Mouse (Mus musculus) hematopoietic stem cell, adult 5-6 weeks (primary cell): ENCODE data around the gene Cep250. TPM values are rescaled to one million over a fixed set of nuclear protein-coding genes. Genes with fewer than 3 reads are reported as not detected.

Experiments used
- ATAC-seq, 2 experiments: fragments of 125-278 bp in 1 of 2; replicated peaks in 1 of 2; 2 replicates each; pipeline ENCODE4 v1.8.0; 2016 to 2017; ENCODE audit warnings: inconsistent platforms in 2 of 2, mild to moderate bottlenecking in 2 of 2, moderate number of reproducible peaks in 2 of 2, low read depth in 1 of 2, moderate TSS enrichment in 1 of 2; ENCODE audit not compliant: low FRiP score in 2 of 2, poor library complexity in 2 of 2, severe bottlenecking in 2 of 2, insufficient read depth in 1 of 2, low TSS enrichment in 1 of 2
- total RNA-seq: library from RNA; stranded (forward); fragments of 172-1452, 232-1000 nt; gene quantifications from 2 replicates; pipeline ENCODE4 v1.2.3, GENCODE M21; 2017

Gene Cep250
- total RNA-seq, 1 experiment from 2014 or later: 30.9 TPM

DNA sequence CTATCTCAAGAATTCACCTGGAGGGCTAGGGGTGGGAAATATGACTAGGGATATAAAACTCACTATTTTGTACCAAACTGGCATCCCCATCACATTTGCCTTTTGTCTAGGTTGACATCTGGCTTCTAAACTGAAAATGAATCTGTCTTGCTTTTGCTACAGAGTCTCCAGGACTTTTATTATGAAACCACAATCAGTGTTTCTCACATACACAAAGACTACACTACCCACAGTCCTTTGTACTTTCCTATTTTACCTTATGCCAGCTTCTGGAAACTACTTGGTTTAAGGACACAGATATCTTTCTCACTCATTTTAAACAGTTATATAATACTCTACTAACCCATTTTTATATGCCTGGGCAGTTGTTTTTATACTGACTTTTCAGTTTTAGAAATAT is 69.2 kb downstream of the Cep250 start:
- ATAC-seq: no peak

GRCm38 (mm10) chr2:156039390-156039789 is 83.1 kb downstream of the Cep250 start:
- no peak for ATAC-seq

GRCm38 (mm10) chr2:156042903-156043302 is 86.6 kb downstream of the Cep250 start:
- no peak for ATAC-seq

DNA sequence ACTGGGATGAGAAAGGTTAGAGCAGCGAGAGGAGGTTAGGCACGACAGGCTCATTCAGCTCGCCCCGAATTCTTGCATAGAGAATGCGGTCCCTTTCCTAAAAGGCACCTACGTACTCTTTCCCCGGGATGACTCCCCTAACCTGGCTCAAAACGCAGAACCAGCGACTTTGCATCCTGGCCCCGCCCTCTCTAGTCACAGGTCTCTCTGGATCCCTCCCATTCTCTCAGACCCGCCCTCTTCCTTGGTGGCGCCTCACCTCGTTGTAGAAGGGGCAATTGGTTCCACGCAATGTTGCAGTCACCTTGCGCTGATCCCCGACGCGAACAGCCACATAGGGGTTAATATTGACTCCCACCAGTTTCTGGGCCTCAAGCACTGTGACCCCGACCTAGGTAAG is 91.7 kb downstream of the Cep250 start:
- ATAC-seq: no peak; a peak in 1 of 4 replicates

Other genes starting within 250 kb of the Cep250 start
- 44.5 and 48.5 TPM in 2 replicates for gene Edem2, start 227.0 kb upstream of the Cep250 start, total RNA-seq
- not detected in 2 replicates for gene Gm17581, start 220.6 kb upstream of the Cep250 start, total RNA-seq
- gene Procr, start 205.3 kb upstream of the Cep250 start, total RNA-seq: 71.9 and 78.0 TPM in 2 replicates
- gene Mmp24, start 181.1 kb upstream of the Cep250 start, total RNA-seq: 0.10 TPM in 1 of 2 replicates, not detected in the other
- 21.0 and 27.2 TPM in 2 replicates for gene BC029722, start 137.0 kb upstream of the Cep250 start, total RNA-seq
- gene Eif6, start 129.5 kb upstream of the Cep250 start, total RNA-seq: 32.9 and 107 TPM in 2 replicates
- gene Fam83c, start 121.6 kb upstream of the Cep250 start, total RNA-seq: not detected in 2 replicates
- gene Uqcc1, start 26.1 kb upstream of the Cep250 start, total RNA-seq: 28.0 and 59.3 TPM in 2 replicates
- gene Gm15557, start 15.7 kb upstream of the Cep250 start, total RNA-seq: not detected in 2 replicates
- gene Gdf5, start 11.1 kb upstream of the Cep250 start, total RNA-seq: not detected in 2 replicates
- 0.69 and 1.4 TPM in 2 replicates for gene 6430550D23Rik, start 51.5 kb downstream of the Cep250 start, total RNA-seq
- 84.0 and 97.9 TPM in 2 replicates for gene Ergic3, start 51.6 kb downstream of the Cep250 start, total RNA-seq
- not detected in 2 replicates for gene Fer1l4, start 96.5 kb downstream of the Cep250 start, total RNA-seq
- 2.2 and 3.9 TPM in 2 replicates for gene Spag4, start 108.7 kb downstream of the Cep250 start, total RNA-seq
- gene Cpne1, start 155.5 kb downstream of the Cep250 start, total RNA-seq: 19.0 and 19.3 TPM in 2 replicates
- 30.1 and 79.7 TPM in 2 replicates for gene Rbm12, start 155.5 kb downstream of the Cep250 start, total RNA-seq
- 44.1 and 94.3 TPM in 2 replicates for gene Gm28036, start 170.6 kb downstream of the Cep250 start, total RNA-seq
- 10.6 and 18.3 TPM in 2 replicates for gene Romo1, start 187.6 kb downstream of the Cep250 start, total RNA-seq
- gene Nfs1, start 187.7 kb downstream of the Cep250 start, total RNA-seq: 32.7 and 37.4 TPM in 2 replicates
- 988 and 1,114 TPM in 2 replicates for gene Rbm39, start 223.8 kb downstream of the Cep250 start, total RNA-seq
- 65.4 and 111 TPM in 2 replicates for gene Phf20, start 240.0 kb downstream of the Cep250 start, total RNA-seq